Mouse (Mus musculus): ENCODE results near the gene Ankrd24.

- no peak for TF ChIP-seq CTCF (IDR thresholded peaks at IDR 0.05; ENCODE audit: insufficient read depth, low read depth, low read length)
- no peak for TF ChIP-seq POLR2A (IDR thresholded peaks at IDR 0.05; ENCODE audit: insufficient read depth, low read depth, low read length)
Observed at GRCm38 (mm10) chr10:81593935-81594334, 34.4 kb upstream of the Ankrd24 start.
